Mouse (Mus musculus) liver, embryonic 14.5 days (tissue): ENCODE measurements around the gene Msh5. TPM values are rescaled to one million over a fixed set of nuclear protein-coding genes. Genes with fewer than 3 reads are reported as not detected.
A peak's percentile ranks its signal among the peaks of the same experiment; 100 is the strongest.

Source experiments
- ATAC-seq: fragments of 200-750 bp; cut with Nextera tagmentation; 2 replicates; pipeline ENCODE4 v1.8.0; 2017; ENCODE audit warnings: moderate number of reproducible peaks, mild to moderate bottlenecking, moderate library complexity; ENCODE audit not compliant: insufficient read depth
- DNase-seq, 3 experiments: peaks; one replicate each; pipeline ENCODE4 v3.0.0-alpha.2; 2012 to 2013; ENCODE audit warnings: low read depth in 3 of 3, low spot score in 3 of 3
- H3K27ac ChIP-seq: fragments of 300-500 bp; sonication (generic); 2 replicates; pipeline ENCODE4 v1.5.1; 2014; ENCODE audit warnings: moderate library complexity, mild to moderate bottlenecking, control low read depth, inconsistent platforms
- H3K27me3 ChIP-seq: fragments of 300-500 bp; sonication (generic); 2 replicates; pipeline ENCODE4 v1.6.1; 2014; ENCODE audit warnings: mild to moderate bottlenecking, low read length, moderate library complexity; ENCODE audit not compliant: control insufficient read depth, insufficient read depth
- H3K36me3 ChIP-seq: fragments of 300-500 bp; sonication (generic); replicated peaks from 2 replicates; pipeline ENCODE4 v1.6.1; 2014; ENCODE audit warnings: low read depth; ENCODE audit not compliant: control insufficient read depth, insufficient read depth
- H3K4me1 ChIP-seq, 2 experiments: fragments of 200-500 bp in 1 of 2; fragments of 300-500 bp in 1 of 2; sonication (generic) in 1 of 2; replicated peaks; 2 replicates each; pipeline ENCODE4 v1.6.1; 2012 to 2014; ENCODE audit warnings: antibody characterized with exemption in 1 of 2, inconsistent platforms in 1 of 2, low read length in 1 of 2; ENCODE audit not compliant: control insufficient read depth in 2 of 2, insufficient read depth in 2 of 2
- H3K4me2 ChIP-seq: fragments of 300-500 bp; sonication (generic); 2 replicates; pipeline ENCODE4 v1.6.1; 2014; ENCODE audit warnings: low read depth, mild to moderate bottlenecking, control low read depth, moderate library complexity
- H3K4me3 ChIP-seq, 2 experiments: fragments of 200-500 bp in 1 of 2; fragments of 300-500 bp in 1 of 2; sonication (generic) in 1 of 2; 2 replicates each; pipeline ENCODE4 v1.5.1; 2012 to 2014; ENCODE audit warnings: low read depth in 2 of 2, low read length in 2 of 2, mild to moderate bottlenecking in 2 of 2, control low read depth in 1 of 2, inconsistent platforms in 1 of 2, moderate library complexity in 1 of 2; ENCODE audit not compliant: insufficient read depth in 1 of 2
- H3K9ac ChIP-seq: fragments of 300-500 bp; sonication (generic); replicated peaks from 2 replicates; pipeline ENCODE4 v1.6.1; 2014; ENCODE audit warnings: mild to moderate bottlenecking, control low read depth, moderate library complexity
- H3K9me3 ChIP-seq: fragments of 300-500 bp; sonication (generic); 2 replicates; pipeline ENCODE4 v1.6.1; 2016; ENCODE audit warnings: low read length, mixed read lengths; ENCODE audit not compliant: control insufficient read depth
- CTCF ChIP-seq: IDR thresholded peaks from 2 replicates; pipeline ENCODE4 v1.5.1; 2016; ENCODE audit warnings: antibody characterized with exemption, low read depth, control low read depth
- EP300 ChIP-seq: IDR thresholded peaks from 2 replicates; pipeline ENCODE4 v1.6.1; 2016; ENCODE audit warnings: antibody characterized with exemption, low read depth
- WGBS: fragments of 180-500 bp; shearing (Covaris S2); extraction: QIAGEN DNeasy Blood & Tissue Kit; methylation state at CpG from one replicate; pipeline ENCODE4 v1.1.7; 2014; ENCODE audit not compliant: insufficient replicate concordance; 5-methylcytosine and 5-hydroxymethylcytosine counted together
- polyA plus RNA-seq, 2 experiments: library from polyadenylated mRNA; depleted of rRNA in 1 of 2; stranded (reverse) in 1 of 2; unstranded in 1 of 2; fragments of >200 nt; fragmentation: Nextera tagmentation in 1 of 2; extraction: Ambion mirVana in 1 of 2; gene quantifications; 2 replicates each; pipeline versions ENCODE4 v1.2.1 to v1.2.3; 2012 to 2014

The Msh5 gene
- polyA plus RNA-seq (2012; rRNA removed) (3.3 and 4.3 TPM in 2 replicates), polyA plus RNA-seq (2014; fragmentation: Nextera tagmentation; extraction: Ambion mirVana) (2.3 and 2.9 TPM in 2 replicates)

GRCm38 (mm10) chr17:35046681-35047455 is at the start of gene Msh5:
TSS of gene Msh5 (minus strand) at chr17:35046745.
- peak; percentile 88 for ATAC-seq

GRCm38 (mm10) chr17:35094475-35095365 is 48.2 kb upstream of the Msh5 start:
- Histone ChIP-seq H3K27ac (no peak overlapping the region), H3K27me3 (no peaks in the 10 kb centered on the region), H3K36me3 (peaks cover 38% of the 10 kb centered on the region), H3K4me3 (no peak overlapping the region), H3K4me2 (no peak overlapping the region), H3K9ac (no peak overlapping the region), H3K4me1 (peaks cover 10% of the 10 kb centered on the region in 2 experiments), H3K9me3 (no peaks in the 10 kb centered on the region)
- DNase-seq, result no peak
- no peak for TF ChIP-seq CTCF
- WGBS, result 76% methylated on average over 15 of the region's 15 CpGs
- ATAC-seq, result no peak

More at GRCm38 (mm10) chr17:35046681-35047455, at the start of gene Msh5:
- Histone ChIP-seq H3K27ac (peak within 1 kb of the TSS; percentile 81), H3K4me2 (peak within 1 kb of the TSS; percentile 98), H3K4me1 (peaks cover 58 to 61% of the 10 kb centered on the region in 2 experiments), H3K9ac (peak within 1 kb of the TSS; percentile 94), H3K36me3 (no peaks in the 10 kb centered on the region), H3K27me3 (no peaks in the 10 kb centered on the region), H3K4me3 (peak within 1 kb of the TSS; percentile 68 to 70), H3K9me3 (no peaks in the 10 kb centered on the region)
- WGBS, result 1% methylated on average over 33 of the region's 33 CpGs
- TF ChIP-seq CTCF, result 0 out of 2 replicates have a peak, but pooled peaks have one; percentile 3
- no peak for TF ChIP-seq EP300
- peak; percentile 96 to 97 (median 97) for DNase-seq

- TF ChIP-seq CTCF (no peak), EP300 (no peak)
- 81% methylated on average over 14 of the region's 14 CpGs for whole genome bisulfite sequencing
- Histone ChIP-seq H3K27me3 (no peaks in the 10 kb centered on the region), H3K9me3 (no peaks in the 10 kb centered on the region), H3K4me1 (peaks cover 10% of the 10 kb centered on the region in 2 experiments), H3K4me2 (no peak overlapping the region), H3K9ac (no peak overlapping the region), H3K36me3 (peaks cover 28% of the 10 kb centered on the region), H3K4me3 (no peak overlapping the region), H3K27ac (no peak overlapping the region)
- DNase-seq (no peak), ATAC-seq (no peak)
Measured at GRCm38 (mm10) chr17:35092403-35093198, 46.1 kb upstream of the Msh5 start.

GRCm38 (mm10) chr17:35090166-35090932 is 43.8 kb upstream of the Msh5 start:
- peak; percentile 48 for ATAC-seq
- TF ChIP-seq EP300 (peak; percentile 74), CTCF (no peak)
- peak; percentile 64 to 69 (median 65) for DNase-seq
- Histone ChIP-seq H3K27ac (peak overlapping the region; percentile 75), H3K9me3 (no peaks in the 10 kb centered on the region), H3K27me3 (no peaks in the 10 kb centered on the region), H3K4me3 (peak overlapping the region; percentile 66 to 70), H3K9ac (peak overlapping the region; percentile 86), H3K36me3 (peaks cover 14% of the 10 kb centered on the region), H3K4me2 (peak overlapping the region; percentile 96), H3K4me1 (peaks cover 14% of the 10 kb centered on the region in 2 experiments)
- WGBS, result 52% methylated on average over 8 of the region's 8 CpGs
